Mouse (Mus musculus) ES-Bruce4 (cell line): ENCODE measurements at regions not wholly inside any gene's neighbourhood (a gene's known extent, or its start where the extent isn't known, plus 50 kb on each side); places are given as distances from the start of the nearest gene placed in this dataset.

Source experiments
- CTCF ChIP-seq: IDR thresholded peaks from one replicate; pipeline ENCODE4 v1.8.1; 2011; ENCODE audit warnings: low read depth, low read length
- EP300 ChIP-seq: IDR thresholded peaks from 2 replicates; pipeline ENCODE4 v1.6.1; 2011; ENCODE audit warnings: low read depth, low read length; ENCODE audit not compliant: insufficient read depth
- POLR2A ChIP-seq: IDR thresholded peaks from one replicate; pipeline ENCODE4 v1.8.1; 2011; ENCODE audit warnings: low read length; ENCODE audit not compliant: insufficient read depth

GRCm38 (mm10) chr3:140182690-140183089 lies 977.2 kb downstream of the Stpg2 start:
- no peak for TF ChIP-seq CTCF
- no peak for TF ChIP-seq POLR2A
- TF ChIP-seq EP300: no peak
